Mouse (Mus musculus) ES-Bruce4 (cell line): Measurements from ENCODE around the gene Gm35549.

Source experiments
- CTCF ChIP-seq: IDR thresholded peaks from one replicate; pipeline ENCODE4 v1.8.1; 2011; ENCODE audit warnings: low read depth, low read length
- EP300 ChIP-seq: IDR thresholded peaks from 2 replicates; pipeline ENCODE4 v1.6.1; 2011; ENCODE audit warnings: low read depth, low read length; ENCODE audit not compliant: insufficient read depth
- POLR2A ChIP-seq: IDR thresholded peaks from one replicate; pipeline ENCODE4 v1.8.1; 2011; ENCODE audit warnings: low read length; ENCODE audit not compliant: insufficient read depth

- TF ChIP-seq CTCF (no peak), POLR2A (no peak), EP300 (no peak)
Observed at GRCm38 (mm10) chr9:122860752-122861151, 16.9 kb upstream of the Gm35549 start.
